Mouse (Mus musculus): Measurements from ENCODE around the gene Stip1.

The Stip1 gene

GRCm38 (mm10) chr19:7012426-7012825 lies 27.3 kb downstream of the Stip1 start:
- no peak for DNase-seq

DNA sequence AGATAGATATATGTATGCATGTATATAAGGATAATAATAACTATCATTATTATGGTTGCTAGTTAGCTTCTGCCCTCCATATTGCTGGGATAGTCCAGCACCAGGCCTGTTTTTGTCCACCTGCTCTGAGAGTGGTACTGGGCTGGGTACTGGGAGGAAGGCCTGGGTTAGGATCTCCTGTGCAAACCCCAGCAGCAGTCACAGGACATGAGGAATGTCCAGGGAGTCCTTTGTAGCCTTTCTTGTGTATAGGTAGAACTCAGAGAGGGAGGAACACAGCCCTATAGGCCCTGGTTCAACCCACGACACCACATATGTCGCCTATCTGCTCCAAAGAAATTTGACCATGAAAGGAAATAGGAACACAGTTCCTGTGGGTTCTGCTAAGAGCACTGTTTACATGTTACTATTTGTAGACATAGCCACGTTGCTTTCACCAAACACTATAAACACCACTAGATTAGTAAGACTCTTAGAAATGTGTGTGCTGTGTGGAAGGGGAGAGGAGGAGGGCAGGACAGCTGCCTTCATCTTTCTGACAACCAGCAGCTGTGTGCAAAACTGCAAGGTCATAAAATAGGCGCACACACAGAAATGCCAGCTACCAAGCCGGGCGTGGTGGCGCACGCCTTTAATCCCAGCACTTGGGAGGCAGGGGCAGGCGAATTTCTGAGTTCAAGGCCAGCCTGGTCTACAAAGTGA lies 32.7 kb downstream of the Stip1 start:
- no peak for DNase-seq

GRCm38 (mm10) chr19:6999360-7000063 lies 40.3 kb downstream of the Stip1 start:
- DNase-seq: no peak

DNA sequence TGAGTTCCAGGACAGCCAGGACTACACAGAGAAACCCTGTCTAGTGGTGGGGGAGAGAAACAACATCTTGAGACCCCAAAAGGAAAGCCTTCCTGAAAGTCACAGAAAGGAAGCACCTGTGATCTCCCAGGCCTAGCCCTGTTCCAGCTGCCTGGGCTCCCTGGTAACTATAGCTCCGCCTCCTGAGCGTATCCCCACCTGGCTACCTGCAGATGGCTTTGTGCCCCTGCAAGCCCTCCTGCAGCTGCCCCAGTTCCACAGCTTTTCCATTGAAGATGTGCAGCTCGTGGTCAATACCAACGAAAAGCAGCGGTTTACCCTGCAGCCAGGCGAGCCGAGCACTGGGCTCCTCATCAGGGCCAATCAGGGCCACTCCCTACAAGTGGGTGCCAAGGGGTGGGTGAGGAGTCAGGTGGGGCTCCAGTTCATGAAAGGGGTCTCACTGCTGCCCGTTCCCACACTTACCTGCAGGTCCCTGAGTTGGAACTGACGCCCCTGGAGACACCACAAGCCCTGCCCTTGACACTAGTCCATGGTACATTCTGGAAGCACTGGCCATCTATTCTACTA lies 42.0 kb downstream of the Stip1 start:
- DNase-seq: no peak

DNA sequence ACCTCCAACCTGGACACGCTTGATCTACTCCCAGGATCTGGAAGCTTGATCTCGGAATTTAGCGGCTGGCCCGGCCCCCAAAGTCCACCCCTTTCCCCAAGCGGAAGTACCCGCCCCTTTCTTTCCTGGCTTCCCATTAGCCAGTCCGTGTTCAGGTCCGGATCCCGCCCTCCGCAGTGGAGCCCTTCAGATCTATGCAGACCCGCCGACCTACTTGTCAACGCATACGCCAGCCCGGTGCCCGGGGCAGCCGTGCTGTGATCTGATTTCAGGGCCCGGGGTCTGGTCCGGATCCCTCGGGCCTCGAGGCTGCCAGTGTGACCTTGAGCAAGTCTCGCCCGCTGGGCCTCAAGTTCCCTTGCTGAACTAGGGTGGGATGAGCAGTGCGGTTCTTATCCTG lies 43.8 kb downstream of the Stip1 start, which contains the start of the genes Nudt22 and Trpt1:
Nudt22 (minus strand) TSS at position 112 of the 400 bp plus-strand sequence.
Trpt1 (plus strand) TSS at position 126 of the 400 bp plus-strand sequence.
- DNase-seq: peak; percentile 96

DNA sequence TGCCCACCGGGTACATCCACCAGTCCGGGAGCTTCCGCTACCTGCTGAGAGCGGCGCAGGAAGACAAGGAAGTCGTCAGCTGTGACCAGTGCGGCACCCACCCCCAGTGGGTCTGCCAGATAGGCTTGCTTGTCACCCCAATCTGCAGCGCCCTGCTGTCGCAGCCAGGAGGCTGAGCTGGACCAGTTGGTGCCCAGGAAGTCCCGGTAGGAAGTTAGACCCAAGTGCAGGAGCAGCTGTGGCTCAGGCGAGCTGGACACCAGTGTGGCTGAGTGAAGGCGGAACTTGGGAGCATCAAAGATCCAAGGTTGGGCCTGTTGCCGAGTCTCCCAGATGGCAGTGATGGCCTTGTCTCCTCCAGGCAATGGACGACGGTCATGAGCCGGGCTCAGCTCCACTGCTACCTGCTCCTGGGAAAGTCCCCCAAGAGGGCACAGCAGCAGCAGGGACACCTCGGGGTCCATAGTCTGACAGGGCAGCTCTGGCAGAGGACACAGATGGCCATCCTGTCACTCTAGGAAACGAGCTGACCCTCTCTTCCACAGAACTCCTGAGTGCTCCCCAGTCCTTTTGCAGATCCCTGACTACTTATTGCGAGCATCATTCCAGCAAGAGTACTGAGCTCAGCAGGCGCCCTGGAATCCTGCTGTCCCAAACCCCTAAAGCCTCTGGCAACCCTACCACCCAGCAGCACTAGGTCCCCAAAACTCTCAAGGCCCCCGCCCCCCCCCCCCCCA lies 44.3 kb downstream of the Stip1 start:
- DNase-seq: peak; percentile 41

GRCm38 (mm10) chr19:6994489-6994888 lies 45.3 kb downstream of the Stip1 start:
- peak; percentile 13 for DNase-seq

DNA sequence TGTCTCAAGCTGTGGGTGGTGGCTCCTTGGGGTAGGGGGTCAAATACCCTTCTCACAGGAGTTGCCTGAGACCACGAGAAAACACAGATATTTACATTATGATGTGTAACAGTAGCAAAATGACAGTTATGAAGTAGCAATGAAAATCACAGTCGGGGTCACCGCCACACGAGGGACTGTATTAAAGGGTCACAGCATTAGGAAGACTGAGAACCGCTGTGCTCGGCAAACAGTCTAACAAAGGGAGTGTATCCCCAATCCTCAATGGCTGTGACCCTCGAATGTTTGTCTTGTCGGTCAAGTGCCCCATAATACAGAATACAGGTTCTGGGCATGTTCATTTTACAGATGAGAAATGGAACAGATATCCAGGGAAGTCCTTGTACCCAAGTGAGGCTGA lies 45.8 kb downstream of the Stip1 start:
- DNase-seq: no peak

GRCm38 (mm10) chr19:6993011-6993770 lies 46.6 kb downstream of the Stip1 start:
- no peak for DNase-seq

GRCm38 (mm10) chr19:6992011-6992858 lies 47.5 kb downstream of the Stip1 start, which contains the start of gene Dnajc4:
TSS of gene Dnajc4 (minus strand) at chr19:6992572.
- DNase-seq: peak; percentile 98

DNA sequence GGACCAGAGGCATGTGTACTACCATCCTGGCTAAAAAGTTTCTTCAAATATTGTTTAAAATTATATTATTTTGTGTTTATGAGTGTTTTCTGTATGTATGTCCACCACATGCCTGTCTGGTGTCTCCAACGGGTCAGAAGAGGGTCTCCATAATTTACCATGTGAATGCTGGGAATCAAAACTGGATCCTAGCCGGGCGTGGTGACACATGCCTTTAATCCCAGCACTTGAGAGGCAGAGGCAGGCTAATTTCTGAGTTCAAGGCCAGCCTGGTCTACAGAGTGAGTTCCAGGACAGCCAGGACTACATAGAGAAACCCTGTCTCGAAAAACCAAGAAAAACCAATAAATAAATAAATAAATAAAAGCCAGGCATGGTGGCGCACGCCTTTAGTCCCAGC lies 48.6 kb downstream of the Stip1 start:
- peak; percentile 12 for DNase-seq

- peak; percentile 7 for DNase-seq
These were observed 49.1 kb downstream of the Stip1 start for GRCm38 (mm10) chr19:6990712-6991111.

GRCm38 (mm10) chr19:6989251-6989650 lies 50.5 kb downstream of the Stip1 start:
- DNase-seq: peak; percentile 23

DNA sequence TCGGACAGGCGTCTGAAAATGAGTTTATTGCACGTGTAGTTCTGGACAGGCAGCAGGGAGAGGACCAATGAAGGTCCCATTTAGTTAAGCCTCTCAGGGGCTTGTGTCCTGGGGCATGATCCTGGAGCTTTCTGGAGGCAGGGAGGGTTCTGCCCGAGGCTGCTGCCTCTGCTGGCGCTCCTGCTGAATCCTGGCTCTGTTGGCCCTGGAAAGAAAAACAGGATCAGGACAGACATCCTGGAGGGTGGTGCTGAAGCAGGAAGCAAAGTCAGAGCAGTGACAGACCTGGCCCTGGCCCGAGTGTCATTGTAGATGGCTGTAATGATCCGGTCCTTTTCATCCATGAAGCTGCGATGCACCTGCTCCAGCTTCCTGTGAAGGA lies 51.9 kb downstream of the Stip1 start:
- no peak for DNase-seq

DNA sequence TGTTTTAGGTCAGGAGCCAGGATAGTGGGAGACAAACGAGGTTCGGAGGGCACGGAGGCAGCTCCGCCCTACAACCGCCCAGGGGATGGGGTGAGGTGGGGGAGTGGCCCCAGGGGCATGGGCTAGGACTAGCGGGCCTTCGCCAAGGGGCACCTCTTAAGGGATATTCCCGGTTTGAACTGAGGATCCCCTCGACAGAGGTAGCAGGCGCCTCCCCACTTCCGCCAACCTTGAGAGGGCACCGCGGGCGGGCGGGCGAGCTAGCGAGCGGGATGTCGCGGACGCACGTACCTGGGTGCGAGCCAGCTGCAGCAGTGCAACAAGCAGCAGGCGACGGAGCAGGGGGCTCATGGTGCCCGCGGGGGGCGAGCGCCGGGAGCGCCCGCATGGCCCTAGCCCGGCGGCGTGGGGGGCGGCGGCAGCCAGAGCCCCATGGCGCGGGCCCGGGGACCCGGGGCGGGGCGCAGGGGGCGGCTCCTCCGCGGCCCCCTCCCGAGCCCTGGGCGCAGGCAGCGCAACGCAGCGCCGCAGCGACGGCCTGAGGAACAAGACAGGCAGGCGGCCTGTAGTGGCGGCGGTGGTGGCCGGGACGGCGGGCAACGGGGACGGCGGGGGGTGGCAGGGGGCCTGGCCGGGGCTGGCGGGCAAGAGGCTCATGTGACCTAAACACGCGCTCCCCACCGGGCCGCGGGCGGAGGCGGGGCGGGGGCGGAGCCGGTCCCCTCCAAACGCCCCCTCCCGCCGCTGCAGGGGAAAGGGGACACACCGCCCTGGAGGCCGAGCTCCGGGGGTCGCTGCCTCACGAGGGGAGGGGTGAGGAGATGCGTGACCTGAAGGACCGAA lies 52.5 kb downstream of the Stip1 start, which contains the start of gene Vegfb:
Vegfb (minus strand) TSS at position 591 of the 843 bp plus-strand sequence.
- DNase-seq: peak; percentile 69

GRCm38 (mm10) chr19:6985951-6986708 lies 53.6 kb downstream of the Stip1 start:
- peak; percentile 25 for DNase-seq

GRCm38 (mm10) chr19:6985300-6985699 lies 54.5 kb downstream of the Stip1 start:
- no peak for DNase-seq

DNA sequence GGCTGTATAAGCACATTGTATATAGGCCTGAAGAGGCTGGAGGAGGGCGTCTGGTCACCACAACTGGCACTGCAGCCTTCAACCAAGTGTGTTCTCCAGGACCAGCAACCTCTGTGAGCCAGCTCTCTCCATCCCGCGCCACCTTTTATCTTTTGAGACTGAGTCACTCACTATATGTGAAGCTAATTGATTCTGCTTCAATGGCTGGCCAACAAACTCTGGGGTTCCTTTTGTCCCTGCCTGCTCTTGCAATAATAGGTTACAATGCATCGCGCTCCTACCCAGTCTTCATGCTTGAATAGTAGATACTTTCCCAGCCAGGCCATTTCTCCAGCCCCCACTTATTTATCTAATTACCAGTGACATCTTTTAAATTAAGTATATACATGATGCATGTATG lies 56.1 kb downstream of the Stip1 start:
- no peak for DNase-seq

GRCm38 (mm10) chr19:6981465-6981864 lies 58.3 kb downstream of the Stip1 start:
- DNase-seq: no peak

All from kidney, adult 9 months (tissue).